Mouse (Mus musculus) spleen, postnatal 36 days (tissue): ENCODE data around the gene Tceal6.
"Not testable (repeated sequence)": the region's sequence is repeated elsewhere in the genome, so short reads cannot be mapped to it uniquely, and the experiment has no call there.

Experiments used
- DNase-seq, 2 experiments: peaks; one replicate each; pipeline ENCODE4 v3.0.0; 2022; ENCODE audit warnings: low spot score in 2 of 2, mixed read lengths in 1 of 2

Gene Tceal6

DNA sequence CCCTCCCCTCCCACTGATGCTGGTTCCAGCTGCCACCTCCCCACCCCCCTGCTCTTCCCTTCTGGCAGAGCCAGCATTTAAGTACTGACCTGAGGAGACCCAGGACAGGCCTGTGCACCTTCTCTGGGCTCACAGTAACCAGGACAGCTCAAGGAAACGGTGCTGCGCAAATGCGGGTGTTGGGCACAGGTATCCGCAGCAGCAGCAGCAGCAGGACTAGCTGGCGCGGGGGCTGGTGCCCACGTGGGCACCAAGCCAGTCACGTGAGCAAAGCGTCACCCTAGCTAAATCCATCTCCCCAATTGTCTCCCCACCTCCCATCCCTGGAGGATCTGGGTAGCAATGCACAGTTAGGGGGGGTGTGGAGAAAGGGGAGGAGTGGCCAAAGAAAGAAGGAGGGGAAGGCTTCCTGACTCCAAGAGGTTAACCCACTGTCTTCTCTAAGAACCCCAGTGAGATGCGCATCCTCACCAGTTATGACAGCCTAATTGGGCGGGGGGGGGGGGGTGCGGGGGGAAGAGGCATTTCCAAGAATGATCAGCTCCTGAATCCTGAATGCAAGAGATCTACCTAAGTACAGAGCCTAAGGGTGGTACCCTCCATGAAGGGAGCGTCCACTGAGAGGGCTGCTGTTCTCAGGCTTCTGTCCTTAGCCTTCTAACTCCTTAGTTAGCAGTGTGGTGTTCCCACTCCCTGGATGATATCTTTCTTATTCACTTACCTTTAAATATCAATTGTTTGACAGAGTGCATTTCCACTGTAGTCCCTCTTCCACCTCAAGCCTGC is at the start of gene Tceal6:
Tceal6 (minus strand) TSS at position 252 of the 786 bp plus-strand sequence.
- no peak for DNase-seq

DNA sequence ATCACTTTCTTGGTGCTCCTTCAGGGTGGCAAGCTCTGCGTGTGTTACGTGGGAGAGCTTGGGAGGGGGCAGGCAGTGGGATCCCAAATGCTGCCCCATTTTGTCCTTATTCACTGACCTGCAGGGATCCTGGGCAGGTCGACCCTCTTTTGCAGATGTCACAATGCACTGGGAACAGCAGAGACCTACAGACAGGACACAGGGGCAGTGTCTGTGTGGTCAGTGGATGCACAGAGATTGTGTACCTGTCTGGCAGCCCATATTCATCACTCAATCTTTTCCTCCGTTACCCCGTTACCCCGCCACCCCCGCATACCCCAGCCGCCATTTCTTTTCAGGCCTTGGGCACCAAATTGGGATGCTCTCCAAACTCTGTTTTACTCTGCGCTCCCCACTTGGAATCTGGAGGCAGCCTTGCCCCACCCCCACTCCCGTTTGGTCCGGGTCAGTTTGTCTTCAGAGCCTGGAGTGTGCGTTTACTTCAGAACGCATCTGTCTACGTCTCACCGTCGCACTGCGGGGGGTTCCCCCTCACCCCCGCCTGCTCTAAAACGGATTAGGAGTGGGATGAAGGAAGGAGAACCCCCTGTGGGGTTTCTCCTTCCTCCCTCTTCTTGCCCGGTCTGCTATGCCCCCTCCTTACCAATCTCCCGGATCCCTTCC is 583 bp downstream of the Tceal6 start:
- DNase-seq = not testable (repeated sequence)

DNA sequence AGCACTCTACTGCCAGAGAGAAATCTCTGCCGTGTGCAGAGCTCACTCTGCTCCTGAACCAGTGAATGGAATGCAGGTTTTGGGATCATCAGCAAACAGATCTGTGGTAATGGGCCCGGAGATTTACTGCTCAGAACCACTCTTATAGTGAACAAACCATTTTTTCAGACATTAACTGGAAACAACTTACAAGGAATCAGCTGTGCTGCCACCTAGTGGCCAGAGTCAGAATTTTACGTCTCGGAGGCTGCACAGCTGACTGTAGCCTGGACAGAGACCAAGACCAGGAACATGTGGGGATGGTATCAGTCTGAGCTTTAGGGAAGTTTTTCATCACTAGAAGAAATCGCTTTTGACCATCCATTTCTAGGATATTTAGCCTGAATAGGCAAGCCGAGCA is 20.6 kb downstream of the Tceal6 start:
- not testable (repeated sequence) for DNase-seq

GRCm38 (mm10) chrX:135188661-135189060 is 21.8 kb downstream of the Tceal6 start:
- not testable (repeated sequence) for DNase-seq

DNA sequence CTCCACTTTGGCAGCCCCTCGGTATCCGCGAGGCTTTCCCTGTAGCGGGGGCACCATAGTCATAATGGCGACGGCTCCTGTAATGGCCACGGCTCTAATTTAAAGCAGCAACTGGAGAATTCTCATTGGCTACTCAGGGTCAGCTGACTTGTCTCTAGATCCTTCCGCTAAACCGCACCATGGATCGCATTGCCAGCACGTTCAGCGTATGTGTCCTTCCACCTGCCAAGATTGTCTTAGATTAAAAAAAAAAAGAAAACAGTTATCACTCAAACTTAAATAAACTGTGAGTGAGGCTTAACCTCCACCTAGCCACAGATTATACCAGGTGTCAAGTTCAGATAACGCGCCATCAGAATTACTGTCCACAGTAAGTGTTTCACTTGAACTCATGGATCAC is 33.0 kb downstream of the Tceal6 start, which contains the start of gene Gm15023:
Gm15023 (minus strand) TSS at position 101 of the 400 bp plus-strand sequence.
- DNase-seq = not testable (repeated sequence)
